Mouse (Mus musculus) telencephalon, adult 2 months (tissue): Measurements from ENCODE around the gene Six5.

ENCODE experiments used
- DNase-seq: peaks from one replicate; pipeline ENCODE4 v3.0.0-alpha.2; 2011; ENCODE audit warnings: low read depth, low spot score

Gene Six5

GRCm38 (mm10) chr7:19147497-19148045, 53.2 kb downstream of the Six5 start:
- DNase-seq, result no peak
